Mouse (Mus musculus): ENCODE results near the gene Mcrip1.
"Not testable (repeated sequence)": the region's sequence is repeated elsewhere in the genome, so short reads cannot be mapped to it uniquely, and the experiment has no call there.

The Mcrip1 gene

GRCm38 (mm10) chr11:120575046-120575445 lies 25.5 kb upstream of the Mcrip1 start:
- DNase-seq (ENCODE audit: low read depth) = no peak

GRCm38 (mm10) chr11:120574278-120574600 lies 24.7 kb upstream of the Mcrip1 start:
- DNase-seq (ENCODE audit: low read depth) = no peak

GRCm38 (mm10) chr11:120573585-120574277 lies 24.2 kb upstream of the Mcrip1 start:
- DNase-seq (ENCODE audit: low read depth) = no peak

- peak; percentile 98 for DNase-seq (ENCODE audit: low read depth)
Observed at GRCm38 (mm10) chr11:120572752-120573584, 23.4 kb upstream of the Mcrip1 start, which contains the start of gene P4hb. Gene P4hb (minus strand): TSS chr11:120573253.

- DNase-seq (ENCODE audit: low read depth) = no peak
Observed at GRCm38 (mm10) chr11:120572417-120572751, 22.9 kb upstream of the Mcrip1 start.

- DNase-seq (ENCODE audit: low read depth) = no peak
Observed at GRCm38 (mm10) chr11:120571754-120572416, 22.4 kb upstream of the Mcrip1 start.

- no peak for DNase-seq (ENCODE audit: low read depth)
Observed at GRCm38 (mm10) chr11:120571122-120571521, 21.6 kb upstream of the Mcrip1 start.

- DNase-seq (ENCODE audit: low read depth) = no peak
Observed at GRCm38 (mm10) chr11:120568324-120568723, 18.8 kb upstream of the Mcrip1 start.

GRCm38 (mm10) chr11:120565114-120565513 lies 15.6 kb upstream of the Mcrip1 start:
- no peak for DNase-seq (ENCODE audit: low read depth)

GRCm38 (mm10) chr11:120562949-120563348 lies 13.4 kb upstream of the Mcrip1 start:
- DNase-seq (ENCODE audit: low read depth) = no peak

- DNase-seq (ENCODE audit: low read depth) = no peak
Observed at GRCm38 (mm10) chr11:120560952-120561728, 11.6 kb upstream of the Mcrip1 start.

GRCm38 (mm10) chr11:120558843-120559242 lies 9.3 kb upstream of the Mcrip1 start:
- DNase-seq (ENCODE audit: low read depth) = not testable (repeated sequence)

GRCm38 (mm10) chr11:120555260-120555659 lies 5.7 kb upstream of the Mcrip1 start:
- DNase-seq (ENCODE audit: low read depth) = no peak

GRCm38 (mm10) chr11:120554834-120555233 lies 5.3 kb upstream of the Mcrip1 start:
- no peak for DNase-seq (ENCODE audit: low read depth)

GRCm38 (mm10) chr11:120552736-120553135 lies 3.2 kb upstream of the Mcrip1 start:
- no peak for DNase-seq (ENCODE audit: low read depth)

GRCm38 (mm10) chr11:120550810-120551440 lies 1.4 kb upstream of the Mcrip1 start, which contains the start of gene Ppp1r27:
Gene Ppp1r27 (minus strand): TSS chr11:120551132.
- DNase-seq (ENCODE audit: low read depth) = no peak

GRCm38 (mm10) chr11:120549986-120550809 lies 671 bp upstream of the Mcrip1 start:
- DNase-seq (ENCODE audit: low read depth) = no peak

GRCm38 (mm10) chr11:120548786-120549167 lies 750 bp downstream of the Mcrip1 start:
- DNase-seq (ENCODE audit: low read depth) = no peak

- no peak for DNase-seq (ENCODE audit: low read depth)
Observed at GRCm38 (mm10) chr11:120548214-120548613, 1.3 kb downstream of the Mcrip1 start.

GRCm38 (mm10) chr11:120547469-120547868 lies 2.1 kb downstream of the Mcrip1 start:
- no peak for DNase-seq (ENCODE audit: low read depth)

- DNase-seq (ENCODE audit: low read depth) = no peak
Observed at GRCm38 (mm10) chr11:120545964-120546363, 3.6 kb downstream of the Mcrip1 start.

Measured in c-Kit-positive CD71-negative TER-119-negative erythroid progenitor cells, embryonic 14.5 days (primary cell).